Mouse (Mus musculus) kidney, postnatal 4 days (tissue): ENCODE results near the gene Pex12.
"Not testable (repeated sequence)": the region's sequence is repeated elsewhere in the genome, so short reads cannot be mapped to it uniquely, and the experiment has no call there.

Experiments
- DNase-seq, 2 experiments: peaks; one replicate each; pipeline ENCODE4 v3.0.0; 2021; ENCODE audit warnings: mixed read lengths in 2 of 2

The Pex12 gene

GRCm38 (mm10) chr11:83302526-83303251, at the start of gene Pex12:
Gene Pex12, minus strand, starts transcription at chr11:83302586.
- peak; percentile 98 for DNase-seq

DNA sequence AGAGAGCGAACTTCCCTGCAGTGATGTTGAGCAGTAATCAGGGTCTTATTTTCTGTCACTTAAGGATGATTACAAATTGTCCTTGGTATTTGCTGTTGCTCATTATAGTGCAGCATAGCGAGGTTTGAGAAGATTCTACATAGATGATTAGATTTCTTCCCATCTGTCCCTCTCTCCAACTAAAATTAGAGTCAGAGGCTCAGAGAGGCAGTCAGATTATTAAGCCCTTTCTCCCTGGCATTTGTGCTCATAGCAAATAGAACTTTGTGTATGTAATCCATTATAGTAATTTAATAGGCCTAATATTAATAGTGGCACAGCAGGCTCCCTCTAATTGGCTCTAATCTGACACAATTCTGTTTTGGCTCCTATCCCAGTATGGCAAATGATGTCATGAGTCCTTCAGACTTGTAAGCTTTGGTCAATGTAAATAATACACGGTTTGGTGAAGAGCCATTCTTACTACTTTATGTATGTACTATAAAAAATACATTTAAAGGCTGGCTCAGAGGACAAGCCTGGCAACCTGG, 39.4 kb upstream of the Pex12 start:
- DNase-seq = no peak

DNA sequence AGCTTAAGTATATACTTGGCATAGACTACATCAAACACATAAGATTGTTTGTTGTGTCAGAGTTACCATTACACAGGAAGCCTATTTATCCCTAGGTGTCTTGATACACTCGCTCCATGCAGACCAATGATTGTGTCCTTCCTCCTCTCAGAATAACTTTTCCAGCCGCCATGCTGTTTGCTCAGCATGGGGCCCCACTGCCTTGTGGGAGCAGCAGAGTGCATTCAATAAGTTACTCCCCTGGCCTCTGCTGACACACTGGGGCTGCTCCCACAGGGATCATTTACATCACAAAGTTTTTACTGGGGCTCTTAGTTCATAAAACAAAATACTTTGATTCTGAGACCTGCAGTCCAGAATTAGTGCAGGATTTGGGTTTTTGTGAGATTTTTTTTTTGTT, 37.3 kb upstream of the Pex12 start:
- DNase-seq = no peak

DNA sequence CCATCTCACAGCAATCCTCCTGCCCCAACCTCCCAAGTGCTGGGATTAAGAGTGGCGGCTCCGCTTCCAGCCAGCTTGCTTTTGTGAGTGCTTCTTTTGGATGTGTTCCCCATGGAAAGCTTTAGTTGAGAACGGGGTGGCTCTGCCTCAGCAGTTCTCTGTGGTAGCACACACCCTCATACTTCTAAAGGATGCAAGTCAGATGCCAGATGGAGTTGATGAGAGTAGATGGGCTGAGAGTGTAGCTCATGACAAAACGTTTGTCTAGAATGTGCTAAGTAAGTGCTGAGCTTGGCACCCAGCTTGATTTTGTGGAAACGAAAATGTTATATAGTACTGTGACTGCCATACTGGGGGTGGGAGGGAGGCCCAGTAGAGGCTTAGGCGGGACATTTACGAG, 33.4 kb upstream of the Pex12 start:
- DNase-seq = no peak

DNA sequence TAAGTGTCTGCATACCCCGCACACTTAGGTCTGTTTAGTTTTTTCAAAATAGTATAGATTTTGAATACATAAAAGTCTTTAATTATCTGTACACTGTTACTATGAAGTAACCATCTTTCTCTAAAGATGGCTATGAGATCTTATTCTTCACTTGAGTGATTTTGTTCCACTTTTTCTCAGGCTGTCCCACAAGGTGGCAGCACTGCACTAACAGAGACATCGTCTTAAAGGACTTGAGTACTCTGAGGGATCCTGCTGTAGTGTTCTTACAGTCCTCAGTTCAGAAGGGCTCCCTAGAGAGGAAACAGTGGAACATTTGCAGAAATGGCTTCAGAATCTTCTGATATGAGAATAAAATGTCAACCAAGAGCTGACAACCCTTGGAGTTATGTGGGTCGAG, 25.0 kb upstream of the Pex12 start:
- peak; percentile 75 to 77 for DNase-seq

- DNase-seq = not testable (repeated sequence)
These were observed 24.3 kb upstream of the Pex12 start for GRCm38 (mm10) chr11:83326692-83327091.

DNA sequence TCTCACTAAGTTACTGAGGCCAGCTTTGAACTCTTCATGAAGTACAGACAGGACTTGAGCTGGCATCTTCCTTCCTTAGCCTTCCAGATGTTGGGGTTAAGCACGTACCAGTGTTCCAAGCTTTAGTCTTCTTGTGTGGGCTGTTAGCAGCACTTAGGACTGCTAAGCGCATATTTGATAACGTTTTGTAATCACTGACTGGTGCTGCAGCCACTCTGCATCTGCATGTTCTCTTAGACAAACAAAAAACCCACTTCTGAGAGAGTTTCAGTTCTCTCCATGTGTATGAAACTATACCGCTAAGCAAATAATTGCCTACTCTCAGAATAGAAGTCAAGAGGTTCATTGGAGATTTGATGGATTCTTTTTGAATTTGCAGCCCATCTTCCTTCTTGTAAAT, 16.7 kb upstream of the Pex12 start:
- DNase-seq = no peak

- DNase-seq = no peak
These were observed 10.1 kb upstream of the Pex12 start for GRCm38 (mm10) chr11:83312471-83312870.

- DNase-seq = no peak
These were observed 4.4 kb upstream of the Pex12 start for GRCm38 (mm10) chr11:83306700-83307253.

GRCm38 (mm10) chr11:83304485-83304884, 2.1 kb upstream of the Pex12 start:
- DNase-seq = no peak

DNA sequence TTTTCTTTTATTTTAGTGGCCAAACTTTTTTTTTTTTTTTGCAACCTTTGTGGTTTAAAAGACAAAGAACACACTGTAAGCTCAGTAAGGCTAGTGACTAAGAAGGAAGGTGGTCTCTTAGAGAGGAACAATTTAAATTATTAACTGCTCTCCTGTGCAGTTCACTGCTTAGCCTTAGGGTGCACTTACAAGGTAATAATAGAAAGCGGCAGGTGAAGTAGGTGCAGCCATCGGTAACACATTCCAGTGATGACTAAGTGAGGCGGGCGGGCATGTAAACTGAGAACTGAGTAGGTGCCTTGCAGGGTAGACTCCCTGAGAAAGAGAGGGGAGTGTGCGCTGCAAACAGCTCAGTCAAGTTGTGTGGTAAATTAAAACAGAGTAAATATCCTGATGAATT, 1.4 kb upstream of the Pex12 start:
- DNase-seq = peak; percentile 24 to 53

GRCm38 (mm10) chr11:83302124-83302523, 262 bp downstream of the Pex12 start:
- peak in 1 of 2 experiments; percentile 19 for DNase-seq

GRCm38 (mm10) chr11:83301431-83301831, 955 bp downstream of the Pex12 start:
- no peak for DNase-seq

DNA sequence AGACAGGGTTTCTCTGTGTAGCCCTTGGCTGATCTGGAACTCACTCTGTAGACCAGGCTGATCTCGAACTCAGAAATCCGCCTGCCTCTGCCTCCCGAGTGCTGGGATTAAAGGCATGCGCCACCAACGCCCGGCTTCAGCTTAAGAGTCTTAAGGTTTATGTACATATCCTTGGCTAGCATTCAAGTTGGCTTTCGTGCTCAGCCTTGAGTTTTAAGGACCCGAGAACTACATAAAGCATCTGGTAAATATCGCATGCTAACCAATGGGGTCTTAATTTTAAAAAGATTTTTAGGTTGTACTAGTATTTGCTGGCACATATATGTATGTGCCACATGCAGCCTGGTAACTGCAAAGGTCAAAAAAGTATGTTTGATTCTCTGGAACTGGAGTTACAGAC, 2.7 kb downstream of the Pex12 start:
- DNase-seq = no peak

GRCm38 (mm10) chr11:83298225-83299195, 3.9 kb downstream of the Pex12 start, which contains the start of gene Ap2b1:
Gene Ap2b1, plus strand, starts transcription at chr11:83299024.
- peak; percentile 92 to 95 for DNase-seq

- no peak for DNase-seq
These were observed 4.6 kb downstream of the Pex12 start for GRCm38 (mm10) chr11:83297816-83298215.

DNA sequence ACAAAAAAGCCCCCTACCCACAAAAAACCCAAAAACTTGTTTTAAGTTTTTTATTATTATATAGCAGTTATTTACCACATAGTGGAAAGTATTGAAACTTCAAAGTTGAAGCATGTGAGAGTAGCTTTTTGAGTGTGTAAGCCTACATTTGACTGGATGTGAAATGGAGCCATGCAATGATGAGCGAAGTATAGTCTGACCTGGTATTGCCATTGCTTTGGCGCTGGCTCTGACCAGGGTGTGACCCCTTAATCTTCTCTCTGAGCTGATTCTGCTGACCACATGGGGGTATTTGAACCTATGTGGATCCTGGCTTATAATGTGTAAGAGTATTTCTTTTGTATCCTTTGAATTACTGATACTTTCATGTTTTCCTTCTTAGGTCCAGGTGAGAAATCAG, 8.3 kb downstream of the Pex12 start:
- no peak for DNase-seq

DNA sequence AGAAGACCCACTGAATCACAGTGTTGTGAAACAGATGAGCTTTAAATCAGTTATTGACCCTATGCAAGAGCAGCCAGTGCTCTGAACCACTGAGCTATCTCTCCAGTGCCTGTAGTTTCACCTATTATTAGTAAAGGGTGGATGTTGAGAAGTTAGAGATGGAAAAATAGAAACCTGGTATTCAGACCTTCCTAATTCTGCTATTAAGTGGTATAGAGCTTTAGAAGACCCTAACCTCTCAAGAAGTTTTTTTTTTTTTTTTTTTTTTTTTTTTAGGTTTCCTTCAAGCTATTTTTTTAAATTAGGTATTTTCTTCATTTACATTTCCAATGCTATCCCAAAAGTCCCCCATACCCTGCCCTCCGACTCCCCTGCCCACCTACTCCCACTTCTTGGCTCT, 9.2 kb downstream of the Pex12 start:
- DNase-seq = no peak

DNA sequence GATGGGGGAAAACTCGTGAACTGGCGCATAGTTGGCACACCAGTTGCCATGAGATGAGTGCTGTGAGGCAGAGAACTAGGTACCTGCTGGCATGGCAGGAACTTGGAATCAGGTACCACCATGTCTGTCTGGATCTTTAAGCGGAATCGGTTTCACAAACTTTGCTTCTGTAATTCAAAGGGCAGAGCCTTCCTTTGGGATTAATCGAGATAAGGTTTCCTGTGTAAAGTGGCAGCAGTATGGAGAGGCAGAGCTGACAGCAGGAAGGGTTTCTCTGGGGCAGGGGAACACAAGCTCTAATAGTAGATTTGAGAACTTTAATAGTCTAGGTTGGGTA, 10.2 kb downstream of the Pex12 start:
- DNase-seq = no peak

GRCm38 (mm10) chr11:83291375-83292250, 10.8 kb downstream of the Pex12 start:
- peak; percentile 92 to 96 for DNase-seq

- no peak for DNase-seq
These were observed 12.8 kb downstream of the Pex12 start for GRCm38 (mm10) chr11:83289633-83290032.

GRCm38 (mm10) chr11:83289036-83289435, 13.3 kb downstream of the Pex12 start:
- DNase-seq = no peak
